Mouse (Mus musculus) hindbrain, embryonic 12.5 days (tissue): ENCODE measurements around the gene Smtn. TPM values are rescaled to one million over a fixed set of nuclear protein-coding genes. Genes with fewer than 3 reads are reported as not detected.

ENCODE experiments used
- ATAC-seq: fragments of 200-750 bp; cut with Nextera tagmentation; 2 replicates; pipeline ENCODE4 v1.8.0; 2017; ENCODE audit warnings: moderate TSS enrichment; ENCODE audit not compliant: low FRiP score
- H3K27ac ChIP-seq: fragments of 300-500 bp; sonication (generic); 2 replicates; pipeline ENCODE4 v1.5.1; 2016; ENCODE audit warnings: mild to moderate bottlenecking
- H3K27me3 ChIP-seq: fragments of 300-500 bp; sonication (generic); 2 replicates; pipeline ENCODE4 v1.6.1; 2016; ENCODE audit warnings: mild to moderate bottlenecking
- H3K36me3 ChIP-seq: fragments of 300-500 bp; sonication (generic); 2 replicates; pipeline ENCODE4 v1.6.1; 2016; ENCODE audit warnings: mild to moderate bottlenecking
- H3K4me1 ChIP-seq: fragments of 300-500 bp; sonication (generic); 2 replicates; pipeline ENCODE4 v1.6.1; 2016
- H3K4me2 ChIP-seq: fragments of 300-500 bp; sonication (generic); replicated peaks from 2 replicates; pipeline ENCODE4 v1.6.1; 2016; ENCODE audit warnings: mild to moderate bottlenecking
- H3K4me3 ChIP-seq: fragments of 300-500 bp; sonication (generic); 2 replicates; pipeline ENCODE4 v1.5.1; 2016; ENCODE audit warnings: mild to moderate bottlenecking
- H3K9ac ChIP-seq: fragments of 300-500 bp; sonication (generic); 2 replicates; pipeline ENCODE4 v1.6.1; 2016; ENCODE audit warnings: mild to moderate bottlenecking, moderate library complexity
- H3K9me3 ChIP-seq: fragments of 300-500 bp; sonication (generic); replicated peaks from 2 replicates; pipeline ENCODE4 v1.6.1; 2016; ENCODE audit warnings: mild to moderate bottlenecking
- WGBS: fragments of 180-500 bp; shearing (Covaris S2); methylation state at CpG from one replicate; pipeline ENCODE4 v1.1.7; 2016; 5-methylcytosine and 5-hydroxymethylcytosine counted together
- polyA plus RNA-seq: library from polyadenylated mRNA; unstranded; fragments of >200 nt; fragmentation: Nextera tagmentation; extraction: Ambion mirVana; gene quantifications from 2 replicates; pipeline ENCODE4 v1.2.1, GENCODE M21; 2016

The Smtn gene
- polyA plus RNA-seq, 1 experiment from 2014 or later: 42.2 TPM

GRCm38 (mm10) chr11:3570321-3570720 lies 29.9 kb upstream of the Smtn start:
- Histone ChIP-seq H3K36me3 (no peaks in the 10 kb centered on the region), H3K27ac (no peak overlapping the region), H3K4me2 (no peak overlapping the region), H3K9me3 (no peaks in the 10 kb centered on the region), H3K27me3 (no peaks in the 10 kb centered on the region), H3K9ac (no peak overlapping the region), H3K4me1 (peaks cover 4% of the 10 kb centered on the region; the same call in 1 of the 2 replicates), H3K4me3 (no peak overlapping the region)
- ATAC-seq: no peak
- 82% methylated on average over 8 of the region's 8 CpGs for WGBS

- Histone ChIP-seq H3K27ac (no peak overlapping the region), H3K4me2 (no peak overlapping the region), H3K4me1 (no peaks in the 10 kb centered on the region), H3K4me3 (no peak overlapping the region), H3K36me3 (no peaks in the 10 kb centered on the region), H3K9ac (no peak overlapping the region), H3K9me3 (no peaks in the 10 kb centered on the region), H3K27me3 (no peaks in the 10 kb centered on the region)
- WGBS: 80% methylated on average over 1 of the region's 1 CpGs
- no peak for ATAC-seq
Observed at GRCm38 (mm10) chr11:3567896-3568295, 27.5 kb upstream of the Smtn start.

GRCm38 (mm10) chr11:3566018-3566417 lies 25.6 kb upstream of the Smtn start:
- Histone ChIP-seq H3K9me3 (no peaks in the 10 kb centered on the region), H3K4me1 (no peaks in the 10 kb centered on the region), H3K36me3 (no peaks in the 10 kb centered on the region), H3K27ac (no peak overlapping the region), H3K27me3 (no peaks in the 10 kb centered on the region), H3K4me2 (no peak overlapping the region), H3K9ac (no peak overlapping the region), H3K4me3 (no peak overlapping the region)
- ATAC-seq: no peak
- 80% methylated on average over 4 of the region's 4 CpGs for WGBS

GRCm38 (mm10) chr11:3564451-3564850 lies 24.0 kb upstream of the Smtn start:
- no peaks in the 10 kb centered on the region for H3K9me3 ChIP-seq
- peak overlapping the region; percentile 40; the same call in 1 of the 2 replicates for H3K27ac ChIP-seq
- no peak for ATAC-seq
- no peaks in the 10 kb centered on the region for H3K27me3 ChIP-seq
- no peaks in the 10 kb centered on the region for H3K4me1 ChIP-seq
- no peaks in the 10 kb centered on the region for H3K36me3 ChIP-seq
- H3K4me2 ChIP-seq: no peak overlapping the region
- no peak overlapping the region for H3K4me3 ChIP-seq
- 53% methylated on average over 7 of the region's 7 CpGs for WGBS
- H3K9ac ChIP-seq: no peak overlapping the region

GRCm38 (mm10) chr11:3563853-3564252 lies 23.4 kb upstream of the Smtn start:
- Histone ChIP-seq H3K27me3 (no peaks in the 10 kb centered on the region), H3K4me2 (no peak overlapping the region), H3K27ac (no peak overlapping the region), H3K4me3 (no peak overlapping the region), H3K9ac (no peak overlapping the region), H3K9me3 (no peaks in the 10 kb centered on the region), H3K36me3 (no peaks in the 10 kb centered on the region), H3K4me1 (no peaks in the 10 kb centered on the region)
- 91% methylated on average over 6 of the region's 6 CpGs for whole genome bisulfite sequencing
- no peak for ATAC-seq

GRCm38 (mm10) chr11:3560202-3560601 lies 19.8 kb upstream of the Smtn start:
- Histone ChIP-seq H3K4me1 (no peaks in the 10 kb centered on the region), H3K9ac (no peak overlapping the region), H3K36me3 (no peaks in the 10 kb centered on the region), H3K27ac (no peak overlapping the region), H3K9me3 (no peaks in the 10 kb centered on the region), H3K4me2 (no peak overlapping the region), H3K4me3 (no peak overlapping the region), H3K27me3 (no peaks in the 10 kb centered on the region)
- no peak for ATAC-seq
- WGBS: 84% methylated on average over 5 of the region's 5 CpGs

- 79% methylated on average over 3 of the region's 3 CpGs for WGBS
- no peak for ATAC-seq
Observed at GRCm38 (mm10) chr11:3557852-3558251, 17.4 kb upstream of the Smtn start.

GRCm38 (mm10) chr11:3554976-3555375 lies 14.6 kb upstream of the Smtn start:
- no peaks in the 10 kb centered on the region for H3K27me3 ChIP-seq
- no peak for ATAC-seq
- no peak overlapping the region for H3K27ac ChIP-seq
- H3K4me1 ChIP-seq: no peaks in the 10 kb centered on the region
- H3K4me3 ChIP-seq: no peak overlapping the region
- 84% methylated on average over 4 of the region's 4 CpGs for WGBS
- H3K36me3 ChIP-seq: no peaks in the 10 kb centered on the region
- H3K9me3 ChIP-seq: no peaks in the 10 kb centered on the region
- H3K4me2 ChIP-seq: no peak overlapping the region
- H3K9ac ChIP-seq: no peak overlapping the region

More at GRCm38 (mm10) chr11:3557852-3558251, 17.4 kb upstream of the Smtn start:
- no peaks in the 10 kb centered on the region for H3K4me1 ChIP-seq
- no peaks in the 10 kb centered on the region for H3K27me3 ChIP-seq
- H3K27ac ChIP-seq: no peak overlapping the region
- no peaks in the 10 kb centered on the region for H3K9me3 ChIP-seq
- H3K36me3 ChIP-seq: no peaks in the 10 kb centered on the region
- no peak overlapping the region for H3K4me3 ChIP-seq
- no peak overlapping the region for H3K4me2 ChIP-seq
- H3K9ac ChIP-seq: no peak overlapping the region

GRCm38 (mm10) chr11:3549791-3550190 lies 9.4 kb upstream of the Smtn start:
- Histone ChIP-seq H3K4me3 (no peak overlapping the region), H3K27ac (no peak overlapping the region), H3K4me1 (peaks cover 9% of the 10 kb centered on the region; the same call in 1 of the 2 replicates), H3K36me3 (no peaks in the 10 kb centered on the region), H3K4me2 (no peak overlapping the region), H3K9me3 (no peaks in the 10 kb centered on the region), H3K27me3 (no peaks in the 10 kb centered on the region), H3K9ac (no peak overlapping the region)
- ATAC-seq: no peak
- 82% methylated on average over 5 of the region's 5 CpGs for WGBS

GRCm38 (mm10) chr11:3548564-3549295 lies 8.3 kb upstream of the Smtn start:
- H3K9ac ChIP-seq: no peak overlapping the region
- WGBS: 63% methylated on average over 3 of the region's 3 CpGs
- no peak overlapping the region for H3K4me3 ChIP-seq
- no peak overlapping the region for H3K4me2 ChIP-seq
- no peak overlapping the region for H3K27ac ChIP-seq
- peaks cover 9% of the 10 kb centered on the region; the same call in 1 of the 2 replicates for H3K4me1 ChIP-seq
- no peaks in the 10 kb centered on the region for H3K27me3 ChIP-seq
- H3K36me3 ChIP-seq: no peaks in the 10 kb centered on the region
- ATAC-seq: no peak
- H3K9me3 ChIP-seq: 0 out of 2 replicates have a peak, but pooled peaks cover 4% of the 10 kb centered on the region

GRCm38 (mm10) chr11:3547969-3548368 lies 7.6 kb upstream of the Smtn start:
- ATAC-seq: 0 out of 2 replicates have a peak, but pooled peaks have one; percentile 46

GRCm38 (mm10) chr11:3547047-3547446 lies 6.6 kb upstream of the Smtn start:
- Histone ChIP-seq H3K4me2 (no peak overlapping the region), H3K27me3 (no peaks in the 10 kb centered on the region), H3K9ac (no peak overlapping the region), H3K36me3 (no peaks in the 10 kb centered on the region), H3K9me3 (0 out of 2 replicates have a peak, but pooled peaks cover 4% of the 10 kb centered on the region), H3K27ac (no peak overlapping the region), H3K4me1 (peaks cover 9% of the 10 kb centered on the region; the same call in 1 of the 2 replicates), H3K4me3 (no peak overlapping the region)
- ATAC-seq: no peak
- WGBS: 86% methylated on average over 2 of the region's 2 CpGs

More at GRCm38 (mm10) chr11:3547969-3548368, 7.6 kb upstream of the Smtn start:
- WGBS: 38% methylated on average over 6 of the region's 6 CpGs
- Histone ChIP-seq H3K27ac (no peak overlapping the region), H3K9ac (no peak overlapping the region), H3K4me3 (no peak overlapping the region), H3K27me3 (no peaks in the 10 kb centered on the region), H3K4me2 (no peak overlapping the region), H3K4me1 (peaks cover 9% of the 10 kb centered on the region; the same call in 1 of the 2 replicates), H3K36me3 (no peaks in the 10 kb centered on the region), H3K9me3 (0 out of 2 replicates have a peak, but pooled peaks cover 4% of the 10 kb centered on the region)

- ATAC-seq: no peak
- no peaks in the 10 kb centered on the region for H3K36me3 ChIP-seq
- H3K9me3 ChIP-seq: 0 out of 2 replicates have a peak, but pooled peaks cover 4% of the 10 kb centered on the region
- H3K4me3 ChIP-seq: no peak overlapping the region
- H3K27ac ChIP-seq: no peak overlapping the region
- no peaks in the 10 kb centered on the region for H3K27me3 ChIP-seq
- H3K4me2 ChIP-seq: no peak overlapping the region
- WGBS: 19% methylated on average over 1 of the region's 1 CpGs
- H3K4me1 ChIP-seq: peaks cover 9% of the 10 kb centered on the region; the same call in 1 of the 2 replicates
- no peak overlapping the region for H3K9ac ChIP-seq
Observed at GRCm38 (mm10) chr11:3546242-3546562, 5.8 kb upstream of the Smtn start.
